Mouse (Mus musculus): ENCODE results near the gene Tmem235. TPM values are rescaled to one million over a fixed set of nuclear protein-coding genes. Genes with fewer than 3 reads are reported as not detected.

Gene Tmem235
- polyA plus RNA-seq, 1 experiment from 2014 or later, result not detected

DNA sequence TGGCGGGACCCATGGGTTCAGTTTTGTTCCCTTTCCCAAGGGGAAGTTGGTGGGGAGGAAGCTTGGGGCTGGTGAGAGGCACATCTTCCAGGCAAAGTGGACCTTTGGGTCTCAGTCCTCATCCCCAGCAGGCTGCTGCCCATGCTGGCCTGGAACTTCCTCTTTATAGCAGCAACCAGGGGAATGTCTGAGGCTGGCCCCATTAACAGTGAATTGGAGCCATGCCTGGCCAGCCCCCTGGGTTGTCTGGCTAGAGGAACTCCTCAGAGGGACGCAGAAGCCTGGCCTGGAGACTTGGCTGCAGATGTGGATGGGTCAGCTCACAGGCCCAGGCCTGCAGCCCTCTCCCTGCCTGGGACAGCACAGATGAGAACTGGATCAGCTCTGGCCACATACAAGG, 4.3 kb downstream of the Tmem235 start:
- H3K4me3 ChIP-seq (ENCODE audit: low read depth, low read length), result no peak overlapping the region
- no peak overlapping the region for H3K4me2 ChIP-seq (ENCODE audit: low read depth, low read length)
- H3K9ac ChIP-seq (ENCODE audit: low read depth, low read length), result no peak overlapping the region
- ATAC-seq (ENCODE audit: low read depth) (no peak), DNase-seq (ENCODE audit: low spot score) (no peak)
- H3K36me3 ChIP-seq (ENCODE audit: control insufficient read depth, insufficient read depth, low read length), result no peaks in the 10 kb centered on the region
- peaks cover 32% of the 10 kb centered on the region for H3K27me3 ChIP-seq (replicated peaks; ENCODE audit: control insufficient read depth, insufficient read depth, low read length)
- no peak overlapping the region for H3K27ac ChIP-seq (replicated peaks; ENCODE audit: low read depth, low read length)
- H3K4me1 ChIP-seq (ENCODE audit: control insufficient read depth, insufficient read depth, low read length), result peaks cover 8% of the 10 kb centered on the region; the same call in 1 of the 2 replicates
- 65% methylated on average over 2 of the region's 2 CpGs for WGBS
- no peaks in the 10 kb centered on the region for H3K9me3 ChIP-seq (ENCODE audit: control insufficient read depth, low read length)

DNA sequence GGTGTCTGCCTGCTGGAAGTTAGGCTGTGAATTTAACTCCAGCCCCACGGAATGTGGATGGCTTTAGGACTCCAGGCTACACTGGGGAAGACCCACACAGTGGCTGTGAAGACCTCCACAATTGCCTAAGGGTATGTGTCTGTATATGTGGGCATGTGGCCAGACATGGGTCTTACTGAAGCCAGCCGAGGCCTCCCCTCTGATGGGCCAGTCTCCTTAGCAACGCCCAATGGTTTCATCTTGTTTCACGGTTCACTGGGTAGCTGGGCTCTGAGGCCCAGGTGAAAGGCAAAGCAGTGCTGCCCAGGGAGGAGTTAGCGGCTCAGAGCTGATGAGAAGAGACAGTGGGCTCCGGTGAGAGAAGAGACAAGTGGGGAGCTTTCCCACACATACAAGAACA, 5.4 kb downstream of the Tmem235 start:
- no peaks in the 10 kb centered on the region for H3K36me3 ChIP-seq (ENCODE audit: control insufficient read depth, insufficient read depth, low read length)
- peak; percentile 8; the same call in 1 of the 2 replicates for ATAC-seq (ENCODE audit: low read depth)
- H3K4me2 ChIP-seq (ENCODE audit: low read depth, low read length), result no peak overlapping the region
- no peaks in the 10 kb centered on the region; the same call in 1 of the 2 replicates for H3K4me1 ChIP-seq (ENCODE audit: control insufficient read depth, insufficient read depth, low read length)
- H3K9ac ChIP-seq (ENCODE audit: low read depth, low read length), result peak overlapping the region; percentile 16; the same call in 1 of the 2 replicates
- H3K27ac ChIP-seq (replicated peaks; ENCODE audit: low read depth, low read length), result no peak overlapping the region
- H3K27me3 ChIP-seq (replicated peaks; ENCODE audit: control insufficient read depth, insufficient read depth, low read length), result peaks cover 21% of the 10 kb centered on the region
- peak; percentile 70 for DNase-seq (ENCODE audit: low spot score)
- no peaks in the 10 kb centered on the region for H3K9me3 ChIP-seq (ENCODE audit: control insufficient read depth, low read length)
- 21% methylated on average over 6 of the region's 6 CpGs for WGBS
- H3K4me3 ChIP-seq (ENCODE audit: low read depth, low read length), result no peak overlapping the region

DNA sequence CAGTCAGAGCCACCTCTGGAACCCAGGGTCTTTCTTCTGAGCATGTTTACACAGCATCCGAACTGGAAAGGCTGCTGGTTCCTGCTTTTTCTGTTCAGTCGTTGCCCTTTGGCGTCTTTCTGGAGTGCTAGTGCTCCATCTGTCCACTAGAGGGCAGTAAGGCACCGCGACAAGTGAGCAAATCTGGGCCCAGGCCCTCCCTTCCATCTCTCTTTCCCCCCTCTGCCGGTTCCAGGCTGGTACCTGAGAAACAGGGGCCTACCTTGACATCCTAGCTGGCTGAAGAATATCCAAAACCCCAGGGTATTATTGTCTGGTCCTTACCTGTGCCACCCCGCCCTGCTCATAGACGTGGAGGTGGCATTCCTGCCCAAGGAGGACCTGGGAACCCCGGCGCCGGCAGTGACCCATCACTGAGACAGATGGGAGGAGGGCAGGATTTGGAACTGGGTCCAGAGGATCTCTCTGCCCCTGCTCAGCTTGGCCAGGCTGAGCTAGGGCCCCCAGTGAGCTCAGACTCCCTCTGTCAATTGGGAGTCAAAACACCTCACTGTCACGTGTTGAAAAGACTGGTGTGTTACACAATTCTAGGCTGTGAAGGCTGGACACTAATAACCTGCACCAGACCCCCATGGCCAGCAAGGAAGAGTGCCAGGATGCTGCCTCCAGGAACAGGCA, 10.3 kb downstream of the Tmem235 start:
- peak overlapping the region; percentile 30; the same call in 1 of the 2 replicates for H3K9ac ChIP-seq (ENCODE audit: low read depth, low read length)
- 0 out of 2 replicates have a peak, but pooled peaks have one; percentile 7 for ATAC-seq (ENCODE audit: low read depth)
- H3K9me3 ChIP-seq (ENCODE audit: control insufficient read depth, low read length), result no peaks in the 10 kb centered on the region
- peak; percentile 83 for DNase-seq (ENCODE audit: low spot score)
- whole genome bisulfite sequencing, result 34% methylated on average over 12 of the region's 12 CpGs
- H3K4me2 ChIP-seq (ENCODE audit: low read depth, low read length), result no peak overlapping the region
- H3K36me3 ChIP-seq (ENCODE audit: control insufficient read depth, insufficient read depth, low read length), result no peaks in the 10 kb centered on the region
- H3K27ac ChIP-seq (replicated peaks; ENCODE audit: low read depth, low read length), result no peak overlapping the region
- H3K4me3 ChIP-seq (ENCODE audit: low read depth, low read length), result no peak overlapping the region
- no peaks in the 10 kb centered on the region for H3K27me3 ChIP-seq (replicated peaks; ENCODE audit: control insufficient read depth, insufficient read depth, low read length)
- H3K4me1 ChIP-seq (ENCODE audit: control insufficient read depth, insufficient read depth, low read length), result peaks cover 3% of the 10 kb centered on the region; the same call in 1 of the 2 replicates

DNA sequence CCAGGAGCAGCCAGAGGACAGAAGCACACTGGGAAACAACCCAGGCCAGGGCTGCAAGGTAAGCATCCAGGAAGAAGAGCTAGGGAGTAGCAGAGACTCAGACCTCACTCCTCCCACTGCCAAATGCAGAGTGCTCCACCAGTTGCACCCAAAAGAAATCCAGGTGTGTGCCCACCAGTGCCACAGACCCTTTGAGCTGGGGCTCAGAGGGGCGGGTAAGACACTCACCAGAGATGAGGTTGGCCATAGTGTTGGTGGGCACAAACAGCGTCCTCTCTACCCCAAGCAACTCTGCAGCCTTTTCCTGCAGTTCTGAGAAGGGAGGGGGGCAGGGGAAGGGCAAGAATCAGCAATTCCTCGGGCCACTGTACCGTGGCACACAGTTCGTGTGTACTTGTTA, 10.8 kb downstream of the Tmem235 start:
- no peak overlapping the region for H3K4me2 ChIP-seq (ENCODE audit: low read depth, low read length)
- H3K9me3 ChIP-seq (ENCODE audit: control insufficient read depth, low read length), result no peaks in the 10 kb centered on the region
- DNase-seq (ENCODE audit: low spot score), result no peak
- no peak overlapping the region for H3K9ac ChIP-seq (ENCODE audit: low read depth, low read length)
- no peak for ATAC-seq (ENCODE audit: low read depth)
- H3K4me3 ChIP-seq (ENCODE audit: low read depth, low read length), result no peak overlapping the region
- H3K36me3 ChIP-seq (ENCODE audit: control insufficient read depth, insufficient read depth, low read length), result no peaks in the 10 kb centered on the region
- H3K27ac ChIP-seq (replicated peaks; ENCODE audit: low read depth, low read length), result no peak overlapping the region
- 0 out of 2 replicates have a peak, but pooled peaks cover 3% of the 10 kb centered on the region for H3K4me1 ChIP-seq (ENCODE audit: control insufficient read depth, insufficient read depth, low read length)
- whole genome bisulfite sequencing, result 74% methylated on average over 5 of the region's 5 CpGs
- no peaks in the 10 kb centered on the region for H3K27me3 ChIP-seq (replicated peaks; ENCODE audit: control insufficient read depth, insufficient read depth, low read length)

DNA sequence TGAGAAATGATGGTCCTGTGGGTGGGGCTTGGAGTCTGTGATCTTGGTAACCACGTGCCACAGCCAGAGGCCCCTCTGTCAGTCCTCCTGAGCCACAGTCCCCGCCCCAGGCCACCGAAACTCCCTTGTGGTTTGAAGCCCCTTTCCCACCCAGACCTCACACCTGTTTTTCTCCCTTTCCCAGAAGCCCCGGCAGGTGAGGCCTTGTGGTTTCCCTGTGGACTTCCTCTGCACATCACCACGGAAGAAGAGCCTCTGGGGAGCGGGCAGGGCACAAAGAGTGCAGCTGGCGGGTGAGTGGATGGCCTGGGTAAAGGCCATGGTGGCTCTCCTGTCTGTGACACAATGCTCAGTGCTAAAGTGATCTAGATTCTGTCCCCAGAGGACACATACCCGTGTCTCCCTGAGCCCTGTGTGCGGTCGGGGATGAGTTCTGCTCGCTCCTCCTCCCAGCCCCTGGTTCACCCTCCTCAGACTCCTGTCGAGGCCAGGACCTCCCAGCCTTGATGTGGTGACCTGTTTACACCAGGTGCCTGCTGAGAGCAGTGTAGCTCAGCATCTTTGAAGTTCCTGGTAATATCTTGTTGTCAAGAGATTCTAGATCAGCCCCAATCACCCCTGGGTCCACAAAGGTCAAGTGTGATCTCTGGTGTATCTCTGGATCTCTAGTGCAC, 11.5 kb downstream of the Tmem235 start:
- Histone ChIP-seq H3K36me3 (ENCODE audit: control insufficient read depth, insufficient read depth, low read length) (no peaks in the 10 kb centered on the region), H3K4me2 (ENCODE audit: low read depth, low read length) (peak overlapping the region; percentile 99), H3K9ac (ENCODE audit: low read depth, low read length) (no peak overlapping the region), H3K4me1 (ENCODE audit: control insufficient read depth, insufficient read depth, low read length) (0 out of 2 replicates have a peak, but pooled peaks cover 3% of the 10 kb centered on the region), H3K27me3 (replicated peaks; ENCODE audit: control insufficient read depth, insufficient read depth, low read length) (no peaks in the 10 kb centered on the region), H3K9me3 (ENCODE audit: control insufficient read depth, low read length) (no peaks in the 10 kb centered on the region), H3K27ac (replicated peaks; ENCODE audit: low read depth, low read length) (no peak overlapping the region), H3K4me3 (ENCODE audit: low read depth, low read length) (peak overlapping the region; percentile 76; the same call in 1 of the 2 replicates)
- ATAC-seq (ENCODE audit: low read depth) (no peak), DNase-seq (ENCODE audit: low spot score) (no peak)
- WGBS, result 64% methylated on average over 11 of the region's 12 CpGs

DNA sequence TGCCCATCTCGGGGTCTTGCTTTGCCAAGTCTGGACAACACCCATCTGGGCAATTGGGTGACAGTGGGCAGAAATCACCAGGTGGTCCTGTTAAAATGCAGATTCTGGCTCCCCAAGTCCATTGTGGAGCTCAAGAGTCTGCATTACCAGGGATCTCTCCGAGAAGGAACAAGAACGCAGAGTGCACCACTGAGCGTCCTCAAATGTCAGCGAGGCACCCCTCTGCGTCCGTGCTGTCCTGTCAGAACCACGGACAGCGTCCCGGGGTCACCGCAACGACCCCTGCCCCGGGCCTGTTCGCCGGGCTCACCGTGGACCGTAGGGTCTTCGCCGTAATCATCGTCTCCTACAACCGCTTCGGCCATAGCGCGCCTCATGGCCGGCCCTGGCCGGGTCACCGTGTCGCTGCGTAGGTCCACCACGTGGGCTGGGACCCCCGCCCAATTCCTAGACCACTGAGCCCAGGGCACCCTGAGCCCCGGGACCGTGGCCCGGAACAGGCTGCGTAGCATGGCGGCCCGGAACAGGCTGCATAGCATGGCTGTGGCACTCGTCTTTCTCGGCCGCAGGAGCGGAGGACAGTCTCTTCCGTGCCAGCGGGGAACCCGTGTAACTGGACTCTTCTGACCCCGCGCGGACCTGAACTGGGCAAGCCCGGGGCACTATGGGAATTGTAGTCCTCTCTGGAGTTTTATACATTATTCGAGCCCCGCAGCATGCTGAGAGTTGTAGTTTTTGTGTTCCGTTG, 12.5 kb downstream of the Tmem235 start, which contains the start of gene Tha1:
Gene Tha1, minus strand, starts transcription at position 621 of the 748 bp plus-strand sequence.
- peaks cover 4% of the 10 kb centered on the region; the same call in 1 of the 2 replicates for H3K4me1 ChIP-seq (ENCODE audit: control insufficient read depth, insufficient read depth, low read length)
- peak within 1 kb of the TSS; percentile 99 for H3K4me2 ChIP-seq (ENCODE audit: low read depth, low read length)
- H3K9ac ChIP-seq (ENCODE audit: low read depth, low read length), result peak within 1 kb of the TSS; percentile 84
- H3K27me3 ChIP-seq (replicated peaks; ENCODE audit: control insufficient read depth, insufficient read depth, low read length), result no peaks in the 10 kb centered on the region
- DNase-seq (ENCODE audit: low spot score) (peak; percentile 93), ATAC-seq (ENCODE audit: low read depth) (peak; percentile 86)
- H3K4me3 ChIP-seq (ENCODE audit: low read depth, low read length), result peak within 1 kb of the TSS; percentile 76
- 2% methylated on average over 49 of the region's 51 CpGs for WGBS
- H3K27ac ChIP-seq (replicated peaks; ENCODE audit: low read depth, low read length), result no peak within 1 kb of the TSS
- H3K9me3 ChIP-seq (ENCODE audit: control insufficient read depth, low read length), result no peaks in the 10 kb centered on the region
- no peaks in the 10 kb centered on the region for H3K36me3 ChIP-seq (ENCODE audit: control insufficient read depth, insufficient read depth, low read length)

DNA sequence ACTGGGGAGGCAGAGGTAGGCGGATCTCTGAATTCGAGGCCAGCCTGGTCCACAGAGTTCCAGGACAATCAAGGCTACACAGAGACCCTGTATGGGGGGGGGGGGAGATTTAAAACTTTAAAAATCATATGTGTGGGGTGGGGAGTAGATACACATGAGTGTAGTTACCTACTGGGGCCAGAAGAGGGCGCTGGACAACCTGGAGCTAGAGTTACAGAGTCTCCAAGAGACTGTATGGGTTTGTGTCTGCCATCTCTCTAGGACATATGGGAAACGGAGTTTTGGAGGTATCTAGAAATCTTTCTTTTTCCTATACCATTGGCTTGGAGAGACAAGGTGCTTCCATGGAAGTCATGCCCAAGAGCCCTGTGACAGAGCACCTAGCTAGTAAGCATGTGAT, 13.9 kb downstream of the Tmem235 start:
- H3K27me3 ChIP-seq (replicated peaks; ENCODE audit: control insufficient read depth, insufficient read depth, low read length), result no peaks in the 10 kb centered on the region
- no peak overlapping the region for H3K9ac ChIP-seq (ENCODE audit: low read depth, low read length)
- H3K9me3 ChIP-seq (ENCODE audit: control insufficient read depth, low read length), result no peaks in the 10 kb centered on the region
- H3K4me2 ChIP-seq (ENCODE audit: low read depth, low read length), result no peak overlapping the region
- DNase-seq (ENCODE audit: low spot score) (no peak), ATAC-seq (ENCODE audit: low read depth) (no peak)
- WGBS, result 52% methylated on average over 4 of the region's 4 CpGs
- H3K4me1 ChIP-seq (ENCODE audit: control insufficient read depth, insufficient read depth, low read length), result peaks cover 15% of the 10 kb centered on the region
- no peak overlapping the region for H3K27ac ChIP-seq (replicated peaks; ENCODE audit: low read depth, low read length)
- H3K36me3 ChIP-seq (ENCODE audit: control insufficient read depth, insufficient read depth, low read length), result no peaks in the 10 kb centered on the region
- no peak overlapping the region for H3K4me3 ChIP-seq (ENCODE audit: low read depth, low read length)

DNA sequence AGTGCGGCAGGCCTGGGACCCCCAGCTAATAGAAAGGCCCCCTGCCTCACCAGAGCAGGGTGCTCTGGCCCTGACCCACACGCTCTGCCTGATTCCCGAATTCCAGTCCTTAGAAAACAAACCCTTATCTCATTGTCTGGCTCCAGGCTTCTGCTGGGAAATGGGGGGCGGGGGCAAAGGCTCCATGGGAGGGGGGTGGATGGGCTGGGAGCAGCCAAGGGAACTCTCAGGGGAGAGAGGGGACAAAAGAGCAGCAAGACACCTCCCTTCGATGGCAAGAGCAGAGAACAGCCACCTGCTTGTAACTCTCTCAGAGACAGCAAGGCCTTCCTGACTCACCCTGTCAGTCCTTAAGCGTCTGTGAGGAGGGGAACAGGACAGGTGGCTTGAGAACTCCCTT, 15.1 kb downstream of the Tmem235 start:
- peaks cover 15% of the 10 kb centered on the region for H3K4me1 ChIP-seq (ENCODE audit: control insufficient read depth, insufficient read depth, low read length)
- H3K4me3 ChIP-seq (ENCODE audit: low read depth, low read length), result no peak overlapping the region
- no peak overlapping the region for H3K4me2 ChIP-seq (ENCODE audit: low read depth, low read length)
- ATAC-seq (ENCODE audit: low read depth) (no peak), DNase-seq (ENCODE audit: low spot score) (no peak)
- no peak overlapping the region for H3K9ac ChIP-seq (ENCODE audit: low read depth, low read length)
- WGBS, result 29% methylated on average over 5 of the region's 6 CpGs
- H3K27me3 ChIP-seq (replicated peaks; ENCODE audit: control insufficient read depth, insufficient read depth, low read length), result no peaks in the 10 kb centered on the region
- H3K9me3 ChIP-seq (ENCODE audit: control insufficient read depth, low read length), result no peaks in the 10 kb centered on the region
- H3K27ac ChIP-seq (replicated peaks; ENCODE audit: low read depth, low read length), result no peak overlapping the region
- no peaks in the 10 kb centered on the region for H3K36me3 ChIP-seq (ENCODE audit: control insufficient read depth, insufficient read depth, low read length)

All from embryonic facial prominence, embryonic 14.5 days (tissue).